Mouse (Mus musculus) lung, postnatal 0 days (tissue): ENCODE measurements around the gene Sorcs1. TPM values are rescaled to one million over a fixed set of nuclear protein-coding genes. Genes with fewer than 3 reads are reported as not detected.

Experiments used
- ATAC-seq: fragments of 200-750 bp; cut with Nextera tagmentation; 2 replicates; pipeline ENCODE4 v1.8.0; 2017; ENCODE audit warnings: moderate library complexity
- DNase-seq: peaks from one replicate; pipeline ENCODE4 v3.0.0-alpha.2; 2016; ENCODE audit warnings: low spot score
- H3K27ac ChIP-seq: fragments of 300-500 bp; sonication (generic); 2 replicates; pipeline ENCODE4 v1.5.1; 2014; ENCODE audit warnings: antibody characterized with exemption, mild to moderate bottlenecking, low read length, mixed read lengths
- H3K27me3 ChIP-seq: fragments of 300-500 bp; sonication (generic); replicated peaks from 2 replicates; pipeline ENCODE4 v1.6.1; 2014; ENCODE audit warnings: low read length, mixed read lengths; ENCODE audit not compliant: insufficient read depth
- H3K36me3 ChIP-seq: fragments of 300-500 bp; sonication (generic); 2 replicates; pipeline ENCODE4 v1.6.1; 2014; ENCODE audit warnings: low read length, mixed read lengths; ENCODE audit not compliant: insufficient read depth
- H3K4me1 ChIP-seq: fragments of 300-500 bp; sonication (generic); 2 replicates; pipeline ENCODE4 v1.6.1; 2014; ENCODE audit warnings: antibody characterized with exemption, low read depth, low read length, mixed read lengths; ENCODE audit not compliant: insufficient read depth
- H3K4me2 ChIP-seq: fragments of 300-500 bp; sonication (generic); replicated peaks from 2 replicates; pipeline ENCODE4 v1.6.1; 2014; ENCODE audit warnings: low read depth, mild to moderate bottlenecking, low read length, moderate library complexity, mixed read lengths
- H3K4me3 ChIP-seq: fragments of 300-500 bp; sonication (generic); 2 replicates; pipeline ENCODE4 v1.5.1; 2014; ENCODE audit warnings: low read depth, low read length
- H3K9ac ChIP-seq: fragments of 300-500 bp; sonication (generic); replicated peaks from 2 replicates; pipeline ENCODE4 v1.6.1; 2014; ENCODE audit warnings: low read depth, mild to moderate bottlenecking
- H3K9me3 ChIP-seq: fragments of 300-500 bp; sonication (generic); 2 replicates; pipeline ENCODE4 v1.6.1; 2016; ENCODE audit warnings: low read length, mixed read lengths
- CTCF ChIP-seq: IDR thresholded peaks from 2 replicates; pipeline ENCODE4 v1.5.1; 2016; ENCODE audit warnings: antibody characterized with exemption, mild to moderate bottlenecking
- EP300 ChIP-seq: IDR thresholded peaks from 2 replicates; pipeline ENCODE4 v1.6.1; 2016; ENCODE audit warnings: antibody characterized with exemption, mild to moderate bottlenecking, control low read depth
- WGBS: fragments of 180-500 bp; shearing (Covaris S2); extraction: QIAGEN DNeasy Blood & Tissue Kit; methylation state at CpG from one replicate; pipeline ENCODE4 v1.1.7; 2014; 5-methylcytosine and 5-hydroxymethylcytosine counted together
- polyA plus RNA-seq: library from polyadenylated mRNA; unstranded; fragments of >200 nt; fragmentation: Nextera tagmentation; extraction: Ambion mirVana; gene quantifications from 2 replicates; pipeline ENCODE4 v1.2.1, GENCODE M21; 2015

The Sorcs1 gene
- polyA plus RNA-seq, 1 experiment from 2014 or later: 0.73 TPM

GRCm38 (mm10) chr19:50457275-50457892 lies 221.1 kb downstream of the Sorcs1 start:
- H3K27ac ChIP-seq: no peak overlapping the region
- H3K27me3 ChIP-seq: no peaks in the 10 kb centered on the region
- no peak overlapping the region for H3K9ac ChIP-seq
- H3K9me3 ChIP-seq: no peaks in the 10 kb centered on the region
- TF ChIP-seq EP300 (no peak), CTCF (no peak)
- ATAC-seq: no peak
- DNase-seq: no peak
- no peaks in the 10 kb centered on the region for H3K36me3 ChIP-seq
- no peaks in the 10 kb centered on the region for H3K4me1 ChIP-seq
- WGBS: 28% methylated on average over 5 of the region's 5 CpGs
- no peak overlapping the region for H3K4me2 ChIP-seq
- no peak overlapping the region for H3K4me3 ChIP-seq

GRCm38 (mm10) chr19:50441099-50441498 lies 237.3 kb downstream of the Sorcs1 start:
- no peaks in the 10 kb centered on the region for H3K27me3 ChIP-seq
- no peak overlapping the region for H3K27ac ChIP-seq
- whole genome bisulfite sequencing: 34% methylated on average over 4 of the region's 4 CpGs
- no peaks in the 10 kb centered on the region for H3K9me3 ChIP-seq
- no peak overlapping the region for H3K4me2 ChIP-seq
- ATAC-seq (no peak), DNase-seq (no peak)
- no peaks in the 10 kb centered on the region for H3K36me3 ChIP-seq
- H3K4me3 ChIP-seq: no peak overlapping the region
- TF ChIP-seq CTCF (no peak), EP300 (no peak)
- H3K4me1 ChIP-seq: no peaks in the 10 kb centered on the region
- no peak overlapping the region for H3K9ac ChIP-seq

- Histone ChIP-seq H3K9me3 (no peaks in the 10 kb centered on the region), H3K9ac (no peak overlapping the region), H3K27ac (no peak overlapping the region), H3K4me3 (no peak overlapping the region), H3K27me3 (no peaks in the 10 kb centered on the region), H3K36me3 (no peaks in the 10 kb centered on the region), H3K4me2 (no peak overlapping the region), H3K4me1 (no peaks in the 10 kb centered on the region)
- ATAC-seq (no peak), DNase-seq (no peak)
- 10% methylated on average over 11 of the region's 11 CpGs for WGBS
- TF ChIP-seq CTCF (no peak), EP300 (no peak)
These were observed 238.1 kb downstream of the Sorcs1 start for GRCm38 (mm10) chr19:50440246-50440910.

DNA sequence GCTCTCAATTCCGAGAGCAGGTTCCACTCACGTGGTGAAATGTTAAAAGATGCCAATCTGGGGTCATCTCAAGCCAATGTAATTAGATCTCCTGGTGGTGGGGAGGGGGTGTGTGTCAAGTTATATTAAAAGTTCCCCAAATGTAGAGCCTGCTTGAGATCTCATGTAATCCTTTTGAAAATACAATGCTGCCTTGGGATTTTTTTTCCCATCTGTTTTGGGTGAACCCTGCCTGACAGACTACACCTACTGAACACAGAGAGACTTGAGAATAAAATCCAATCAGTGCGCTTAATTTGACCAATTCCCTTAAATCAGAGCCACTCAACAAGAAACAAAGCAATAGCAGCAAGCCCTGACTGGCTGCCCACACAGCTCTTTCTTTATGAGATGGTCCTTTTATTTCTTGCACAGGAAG lies 239.0 kb downstream of the Sorcs1 start:
- DNase-seq (no peak), ATAC-seq (no peak)
- Histone ChIP-seq H3K4me3 (no peak overlapping the region), H3K9ac (no peak overlapping the region), H3K27me3 (no peaks in the 10 kb centered on the region), H3K9me3 (no peaks in the 10 kb centered on the region), H3K27ac (no peak overlapping the region), H3K4me2 (no peak overlapping the region), H3K36me3 (no peaks in the 10 kb centered on the region), H3K4me1 (no peaks in the 10 kb centered on the region)
- TF ChIP-seq CTCF (no peak), EP300 (no peak)
- WGBS: 41% methylated on average over 3 of the region's 3 CpGs

GRCm38 (mm10) chr19:50422928-50423327 lies 255.5 kb downstream of the Sorcs1 start:
- Histone ChIP-seq H3K36me3 (no peaks in the 10 kb centered on the region), H3K4me3 (no peak overlapping the region), H3K4me2 (no peak overlapping the region), H3K4me1 (no peaks in the 10 kb centered on the region), H3K27me3 (no peaks in the 10 kb centered on the region), H3K27ac (no peak overlapping the region), H3K9ac (no peak overlapping the region), H3K9me3 (no peaks in the 10 kb centered on the region)
- TF ChIP-seq EP300 (no peak), CTCF (peak; percentile 55)
- WGBS: 70% methylated on average over 1 of the region's 1 CpGs
- ATAC-seq (no peak), DNase-seq (no peak)

GRCm38 (mm10) chr19:50418962-50419720 lies 259.3 kb downstream of the Sorcs1 start:
- H3K4me3 ChIP-seq: no peak overlapping the region
- no peaks in the 10 kb centered on the region for H3K4me1 ChIP-seq
- no peak overlapping the region for H3K27ac ChIP-seq
- no peaks in the 10 kb centered on the region for H3K9me3 ChIP-seq
- H3K36me3 ChIP-seq: no peaks in the 10 kb centered on the region
- H3K4me2 ChIP-seq: no peak overlapping the region
- ATAC-seq: no peak
- DNase-seq: no peak
- H3K9ac ChIP-seq: no peak overlapping the region
- 34% methylated on average over 14 of the region's 14 CpGs for WGBS
- H3K27me3 ChIP-seq: no peaks in the 10 kb centered on the region
- TF ChIP-seq CTCF: no peak
- no peak for TF ChIP-seq EP300
